Mouse (Mus musculus) MEL (cell line): ENCODE measurements around the gene Afdn. TPM values are rescaled to one million over a fixed set of nuclear protein-coding genes. Genes with fewer than 3 reads are reported as not detected.

Experiments used
- DNase-seq: peaks from one replicate; pipeline ENCODE4 v3.0.0; 2011; ENCODE audit warnings: low read depth, low spot score
- H3K27ac ChIP-seq: 2 replicates; pipeline ENCODE4 v1.5.1; 2012; ENCODE audit warnings: low read depth, mild to moderate bottlenecking, control low read depth, low read length, moderate library complexity; ENCODE audit not compliant: control insufficient read depth
- H3K27me3 ChIP-seq, 2 experiments: fragments of 150-350 bp in 1 of 2; sonication (generic) in 1 of 2; 2 replicates each; pipeline ENCODE4 v1.6.1; 2012; ENCODE audit warnings: low read length in 2 of 2, mild to moderate bottlenecking in 2 of 2, improper control_type of control experiment in 1 of 2, moderate library complexity in 1 of 2; ENCODE audit not compliant: insufficient read depth in 2 of 2, control insufficient read depth in 1 of 2
- H3K36me3 ChIP-seq, 2 experiments: 2 replicates each; pipeline ENCODE4 v1.6.1; 2012 to 2014; ENCODE audit warnings: low read length in 2 of 2, improper control_type of control experiment in 1 of 2, inconsistent platforms in 1 of 2, mild to moderate bottlenecking in 1 of 2; ENCODE audit not compliant: insufficient read depth in 2 of 2, control insufficient read depth in 1 of 2
- H3K4me1 ChIP-seq, 2 experiments: fragments of 150-350 bp in 1 of 2; sonication (generic) in 1 of 2; 2 replicates each; pipeline ENCODE4 v1.6.1; 2012; ENCODE audit warnings: low read length in 2 of 2, improper control_type of control experiment in 1 of 2, mild to moderate bottlenecking in 1 of 2; ENCODE audit not compliant: insufficient read depth in 2 of 2, control insufficient read depth in 1 of 2
- H3K4me3 ChIP-seq, 2 experiments: fragments of 150-350 bp in 1 of 2; sonication (generic) in 1 of 2; 2 replicates each; pipeline ENCODE4 v1.5.1; 2012; ENCODE audit warnings: low read depth in 2 of 2, low read length in 2 of 2, mild to moderate bottlenecking in 2 of 2, moderate library complexity in 2 of 2, control low read depth in 1 of 2, improper control_type of control experiment in 1 of 2; ENCODE audit not compliant: control insufficient read depth in 1 of 2, insufficient read depth in 1 of 2
- H3K79me2 ChIP-seq: 2 replicates; pipeline ENCODE4 v1.6.1; 2012; ENCODE audit warnings: mild to moderate bottlenecking, low read length, moderate library complexity; ENCODE audit not compliant: control insufficient read depth, poor library complexity, insufficient read depth
- H3K9ac ChIP-seq: 2 replicates; pipeline ENCODE4 v1.6.1; 2012; ENCODE audit warnings: low read depth, mild to moderate bottlenecking, control low read depth, low read length, moderate library complexity; ENCODE audit not compliant: control insufficient read depth, poor library complexity, severe bottlenecking
- H3K9me3 ChIP-seq: fragments of 150-350 bp; sonication (generic); replicated peaks from 2 replicates; pipeline ENCODE4 v1.6.1; 2012; ENCODE audit warnings: mild to moderate bottlenecking, low read length, improper control_type of control experiment, moderate library complexity; ENCODE audit not compliant: insufficient read depth
- CTCF ChIP-seq, 3 experiments: IDR thresholded peaks in 2 of 3; conservative IDR thresholded peaks in 1 of 3; 2 replicates each; pipeline ENCODE4 v1.5.1; 2011 to 2012; ENCODE audit warnings: low read length in 3 of 3, low read depth in 2 of 3, mild to moderate bottlenecking in 2 of 3, improper control_type of control experiment in 1 of 3, inconsistent platforms in 1 of 3, mixed read lengths in 1 of 3, moderate library complexity in 1 of 3; ENCODE audit not compliant: control insufficient read depth in 1 of 3, insufficient read depth in 1 of 3, poor library complexity in 1 of 3, severe bottlenecking in 1 of 3
- E2F4 ChIP-seq: IDR thresholded peaks from 2 replicates; pipeline ENCODE4 v1.6.1; 2011; ENCODE audit warnings: low read depth, low read length, improper control_type of control experiment, borderline replicate concordance
- ELF1 ChIP-seq: IDR thresholded peaks from 2 replicates; pipeline ENCODE4 v1.6.1; 2014; ENCODE audit warnings: low read depth, mild to moderate bottlenecking, inconsistent platforms, low read length, improper control_type of control experiment, moderate library complexity
- EP300 ChIP-seq, 2 experiments: IDR thresholded peaks; 2 replicates each; pipeline ENCODE4 v1.6.1; 2011; ENCODE audit warnings: improper control_type of control experiment in 2 of 2, low read length in 2 of 2, low read depth in 1 of 2, mild to moderate bottlenecking in 1 of 2
- GABPA ChIP-seq: IDR thresholded peaks from 2 replicates; pipeline ENCODE4 v1.6.1; 2012; ENCODE audit warnings: low read depth, mild to moderate bottlenecking, inconsistent platforms, low read length, improper control_type of control experiment, moderate library complexity
- HCFC1 ChIP-seq: IDR thresholded peaks from 2 replicates; pipeline ENCODE4 v1.6.1; 2012; ENCODE audit warnings: low read depth, mild to moderate bottlenecking, inconsistent platforms, low read length, improper control_type of control experiment, moderate library complexity
- MAFK ChIP-seq: IDR thresholded peaks from 2 replicates; pipeline ENCODE4 v1.6.1; 2011; ENCODE audit warnings: low read depth, mild to moderate bottlenecking, low read length, improper control_type of control experiment, borderline replicate concordance
- MAZ ChIP-seq: IDR thresholded peaks from 2 replicates; pipeline ENCODE4 v1.6.1; 2012; ENCODE audit warnings: low read depth, mild to moderate bottlenecking, inconsistent platforms, low read length, improper control_type of control experiment
- MEF2A ChIP-seq: IDR thresholded peaks from 2 replicates; pipeline ENCODE4 v1.6.1; 2014; ENCODE audit warnings: low read depth, mild to moderate bottlenecking, inconsistent platforms, low read length, improper control_type of control experiment; ENCODE audit not compliant: poor library complexity, insufficient replicate concordance, severe bottlenecking; ENCODE audit errors: extremely low read depth
- MXI1 ChIP-seq: IDR thresholded peaks from 2 replicates; pipeline ENCODE4 v1.6.1; 2011; ENCODE audit warnings: mild to moderate bottlenecking, low read depth, low read length, improper control_type of control experiment
- MYB ChIP-seq: IDR thresholded peaks from 2 replicates; pipeline ENCODE4 v1.6.1; 2011; ENCODE audit warnings: mild to moderate bottlenecking, low read depth, low read length, improper control_type of control experiment
- MYC ChIP-seq: IDR thresholded peaks from 2 replicates; pipeline ENCODE4 v1.6.1; 2011; ENCODE audit warnings: low read depth, mild to moderate bottlenecking, low read length, improper control_type of control experiment, moderate library complexity
- NELFE ChIP-seq: IDR thresholded peaks from 2 replicates; pipeline ENCODE4 v1.6.1; 2011; ENCODE audit warnings: low read depth, low read length, improper control_type of control experiment
- NRF1 ChIP-seq: IDR thresholded peaks from 2 replicates; pipeline ENCODE4 v1.6.1; 2014; ENCODE audit warnings: low read depth, mild to moderate bottlenecking, inconsistent platforms, low read length, improper control_type of control experiment, moderate library complexity; ENCODE audit not compliant: poor library complexity, insufficient read depth, severe bottlenecking
- POLR2A ChIP-seq, 2 experiments: IDR thresholded peaks; 2 replicates each; pipeline ENCODE4 v1.6.1; 2011 to 2012; ENCODE audit warnings: low read length in 2 of 2, mild to moderate bottlenecking in 2 of 2, control low read depth in 1 of 2, improper control_type of control experiment in 1 of 2, low read depth in 1 of 2, moderate library complexity in 1 of 2; ENCODE audit not compliant: control insufficient read depth in 1 of 2, insufficient read depth in 1 of 2, poor library complexity in 1 of 2
- POLR2AphosphoS5 ChIP-seq: IDR thresholded peaks from 2 replicates; pipeline ENCODE4 v1.6.1; 2012; ENCODE audit warnings: low read depth, borderline replicate concordance, mild to moderate bottlenecking, inconsistent platforms, low read length, moderate library complexity, mixed read lengths
- RAD21 ChIP-seq: IDR thresholded peaks from 2 replicates; pipeline ENCODE4 v1.6.1; 2011; ENCODE audit warnings: mild to moderate bottlenecking, low read depth, low read length, improper control_type of control experiment
- TAL1 ChIP-seq: IDR thresholded peaks from 2 replicates; pipeline ENCODE4 v1.6.1; 2012; ENCODE audit warnings: mild to moderate bottlenecking, inconsistent platforms, low read length, moderate library complexity, mixed read lengths
- TBP ChIP-seq: IDR thresholded peaks from 2 replicates; pipeline ENCODE4 v1.8.0; 2011; ENCODE audit warnings: low read depth, low read length, improper control_type of control experiment
- UBTF ChIP-seq: IDR thresholded peaks from 2 replicates; pipeline ENCODE4 v1.6.1; 2012; ENCODE audit warnings: low read depth, mild to moderate bottlenecking, inconsistent platforms, low read length, improper control_type of control experiment, moderate library complexity, borderline replicate concordance; ENCODE audit not compliant: insufficient read depth
- USF1 ChIP-seq: IDR thresholded peaks from 2 replicates; pipeline ENCODE4 v1.6.1; 2014; ENCODE audit warnings: low read depth, mild to moderate bottlenecking, inconsistent platforms, low read length, improper control_type of control experiment, moderate library complexity
- USF2 ChIP-seq, 2 experiments: IDR thresholded peaks; 2 replicates each; pipeline ENCODE4 v1.6.1; 2011 to 2012; ENCODE audit warnings: improper control_type of control experiment in 2 of 2, low read length in 2 of 2, borderline replicate concordance in 1 of 2, inconsistent platforms in 1 of 2, low read depth in 1 of 2, mild to moderate bottlenecking in 1 of 2; ENCODE audit not compliant: insufficient read depth in 1 of 2
- ZC3H11A ChIP-seq: IDR thresholded peaks from 2 replicates; pipeline ENCODE4 v1.6.1; 2012; ENCODE audit warnings: low read depth, mild to moderate bottlenecking, inconsistent platforms, low read length, improper control_type of control experiment
- ZNF384 ChIP-seq: IDR thresholded peaks from 2 replicates; pipeline ENCODE4 v1.6.1; 2012; ENCODE audit warnings: low read depth, mild to moderate bottlenecking, inconsistent platforms, low read length, improper control_type of control experiment
- polyA plus RNA-seq, 2 experiments: library from polyadenylated mRNA; stranded (reverse) in 1 of 2; unstranded in 1 of 2; fragments of >175 nt in 1 of 2; fragments of >200 nt in 1 of 2; gene quantifications; 2 replicates each; pipeline versions ENCODE4 v1.2.1 to v1.2.4; 2012; ENCODE audit warnings: low replicate concordance in 2 of 2, low read depth in 1 of 2; ENCODE audit not compliant: insufficient read length in 2 of 2, insufficient read depth in 1 of 2, missing spikeins in 1 of 2
- total RNA-seq: library from RNA; depleted of rRNA; stranded (reverse); fragments of 300-350 nt; gene quantifications from 2 replicates; pipeline ENCODE4 v1.2.3, GENCODE M21; 2012

The Afdn gene
- total and polyA plus RNA-seq, 3 experiments, result 0.39 TPM; not detected in 1

DNA sequence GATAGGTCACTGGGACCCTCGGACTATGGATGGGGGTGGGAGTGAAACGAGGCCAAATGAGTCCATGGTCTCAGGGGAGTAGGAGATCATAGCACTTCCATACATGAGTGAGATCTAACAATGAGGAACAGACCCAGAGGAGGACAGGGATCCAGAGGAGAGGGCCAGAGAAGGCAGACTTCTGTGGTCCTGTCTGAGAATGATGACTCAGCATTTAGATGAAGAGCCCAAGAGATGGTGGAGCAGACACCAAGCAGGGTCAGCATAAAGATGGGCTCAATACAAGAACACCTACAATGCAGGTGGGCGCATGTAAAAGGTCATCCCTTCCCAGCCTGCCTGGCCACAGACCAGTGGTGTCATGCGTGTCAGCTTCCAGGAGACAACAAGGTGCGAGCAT lies 40.2 kb upstream of the Afdn start:
- Histone ChIP-seq H3K4me3 (no peak overlapping the region), H3K27me3 (no peaks in the 10 kb centered on the region), H3K79me2 (no peaks in the 10 kb centered on the region), H3K9me3 (no peaks in the 10 kb centered on the region), H3K36me3 (no peaks in the 10 kb centered on the region), H3K4me1 (no peaks in the 10 kb centered on the region), H3K27ac (no peak overlapping the region), H3K9ac (no peak overlapping the region)
- no peak for DNase-seq
- TF ChIP-seq USF1 (no peak), TBP (no peak), NELFE (no peak), RAD21 (no peak), ZNF384 (no peak), EP300 (IDR thresholded peaks at IDR 0.05; ENCODE audit: low read depth in 1 of 2, low read length in 2 of 2) (no peak), MYB (no peak), CTCF (IDR thresholded peaks at IDR 0.05 in 2 of 3, conservative IDR thresholded peaks at IDR 0.05 in 1 of 3; ENCODE audit: control insufficient read depth in 1 of 3, insufficient read depth in 1 of 3, low read depth in 2 of 3, low read length in 3 of 3, poor library complexity in 1 of 3, severe bottlenecking in 1 of 3) (no peak), NRF1 (no peak), MAFK (no peak; the same call in 1 of the 2 replicates), MYC (no peak), GABPA (no peak), MAZ (no peak), ELF1 (no peak), HCFC1 (no peak), USF2 (IDR thresholded peaks at IDR 0.05; ENCODE audit: borderline replicate concordance in 1 of 2, insufficient read depth in 1 of 2, low read depth in 1 of 2, low read length in 2 of 2) (no peak)

DNA sequence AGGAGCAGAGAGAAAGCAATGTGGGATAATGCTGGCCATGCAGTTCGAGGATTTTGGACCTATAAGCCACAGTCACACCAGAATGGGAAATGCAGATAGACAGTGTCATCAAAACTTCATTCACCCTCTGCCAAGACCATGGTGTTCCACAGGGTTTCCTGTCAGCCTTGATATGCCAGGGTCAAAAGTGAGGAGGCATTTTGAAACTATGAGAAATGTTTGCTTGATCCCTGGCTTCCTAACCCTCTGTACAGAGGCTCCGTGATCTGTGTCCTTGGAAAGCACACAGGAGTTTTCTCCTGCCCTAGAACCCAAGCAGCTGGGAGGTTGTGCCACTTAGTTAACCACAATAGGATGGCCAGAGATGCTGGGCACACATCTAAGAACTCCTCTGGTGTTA lies 39.0 kb upstream of the Afdn start:
- no peak for DNase-seq
- Histone ChIP-seq H3K9ac (no peak overlapping the region), H3K27ac (no peak overlapping the region), H3K36me3 (no peaks in the 10 kb centered on the region), H3K9me3 (no peaks in the 10 kb centered on the region), H3K79me2 (no peaks in the 10 kb centered on the region), H3K27me3 (no peaks in the 10 kb centered on the region), H3K4me1 (no peaks in the 10 kb centered on the region), H3K4me3 (no peak overlapping the region)
- TF ChIP-seq MEF2A (no peak), POLR2AphosphoS5 (no peak), ZC3H11A (no peak), MXI1 (no peak), TAL1 (no peak), NRF1 (no peak), UBTF (no peak), E2F4 (no peak), POLR2A (IDR thresholded peaks at IDR 0.05; ENCODE audit: control insufficient read depth in 1 of 2, insufficient read depth in 1 of 2, low read depth in 1 of 2, low read length in 2 of 2, poor library complexity in 1 of 2) (no peak), USF2 (IDR thresholded peaks at IDR 0.05; ENCODE audit: borderline replicate concordance in 1 of 2, insufficient read depth in 1 of 2, low read depth in 1 of 2, low read length in 2 of 2) (no peak)
- TF ChIP-seq, all 39 proteins: peak for 0
